Mouse (Mus musculus): ENCODE measurements around the gene Med23.

Med23 gene

DNA sequence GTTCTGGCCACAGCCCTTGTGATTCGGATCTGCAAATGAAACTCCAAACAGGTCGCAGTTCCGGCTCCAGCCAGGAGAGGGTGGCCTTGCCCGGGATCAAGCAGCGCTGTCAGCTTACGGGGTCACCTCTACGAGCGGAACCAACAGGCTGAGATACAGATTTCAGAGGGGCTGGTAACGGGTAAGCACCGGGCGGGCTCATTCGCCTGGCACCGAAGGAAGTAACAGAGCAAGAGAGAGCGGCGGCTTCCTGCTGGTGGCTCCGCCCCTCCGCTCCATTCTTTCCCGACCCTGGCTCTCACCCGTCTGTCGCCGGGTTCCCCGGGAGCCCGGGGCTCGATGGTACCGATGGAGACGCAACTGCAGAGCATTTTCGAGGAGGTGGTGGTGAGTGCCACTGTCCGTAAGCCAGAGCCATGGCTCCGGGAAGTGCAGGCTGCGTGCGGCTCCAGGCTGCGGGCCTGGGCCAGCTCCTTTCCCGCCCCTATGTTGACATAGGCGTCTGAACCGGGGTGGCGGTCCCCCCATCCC lies at the start of gene Med23:
TSS of gene Med23 (plus strand) at position 227 of the 531 bp plus-strand sequence.
- DNase-seq (ENCODE audit: low spot score) = peak; percentile 100

DNA sequence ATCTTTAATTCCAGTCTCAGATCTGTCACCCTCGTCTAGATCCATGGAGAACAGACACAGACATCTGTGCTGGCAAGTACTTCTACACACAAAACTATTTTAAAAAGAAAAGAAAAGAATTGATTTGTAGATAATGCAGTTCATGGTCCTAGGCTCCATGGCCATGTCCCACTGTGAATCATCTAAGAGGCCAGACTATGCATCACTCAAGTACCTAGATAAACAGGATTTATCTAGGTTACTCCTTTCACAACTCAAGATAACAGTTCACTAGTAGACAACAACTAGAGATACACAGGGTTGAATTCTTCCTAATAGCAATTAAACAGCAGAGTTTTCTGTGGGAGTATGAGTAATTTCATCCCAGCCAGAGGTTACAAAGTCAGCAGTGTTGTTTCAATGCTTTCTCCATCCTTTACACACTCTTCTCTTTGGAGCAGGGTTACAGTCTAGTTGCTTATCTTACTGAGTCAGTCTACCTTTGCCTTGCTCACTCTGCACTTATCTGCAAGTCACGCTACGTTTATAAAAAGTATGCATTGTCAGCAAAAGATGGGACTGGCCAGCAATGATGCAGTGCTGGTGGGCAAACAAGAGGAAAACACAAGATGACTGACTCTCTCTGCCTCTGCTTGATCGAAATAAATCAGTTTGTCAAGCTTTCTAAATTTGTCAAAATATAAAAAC lies 47.7 kb upstream of the Med23 start:
- no peak for DNase-seq (ENCODE audit: low spot score)

GRCm38 (mm10) chr10:24822842-24823241 lies 46.9 kb upstream of the Med23 start:
- no peak for DNase-seq (ENCODE audit: low spot score)

DNA sequence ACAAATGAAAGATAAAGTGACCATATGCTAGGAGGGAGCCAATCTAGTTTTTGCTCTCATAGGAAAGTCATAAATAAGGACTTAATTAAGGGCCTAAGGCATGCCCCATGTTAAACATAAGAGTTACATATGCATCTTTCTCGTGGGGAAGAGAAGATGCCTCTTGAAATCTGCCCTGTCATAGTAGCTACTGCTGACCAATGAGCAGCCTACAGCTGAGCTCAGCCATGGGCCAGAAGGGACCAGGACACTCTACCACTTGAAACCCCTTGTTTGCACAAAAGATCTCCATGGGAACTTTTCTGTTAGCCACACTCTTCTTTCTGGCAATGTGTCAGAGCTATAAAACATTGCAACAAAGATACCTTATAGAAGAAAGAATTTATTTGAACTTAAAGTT lies 46.5 kb upstream of the Med23 start:
- DNase-seq (ENCODE audit: low spot score) = no peak

GRCm38 (mm10) chr10:24823697-24824535 lies 45.9 kb upstream of the Med23 start:
- no peak for DNase-seq (ENCODE audit: low spot score)

- DNase-seq (ENCODE audit: low spot score) = no peak
These were observed 45.2 kb upstream of the Med23 start for GRCm38 (mm10) chr10:24824621-24825020.

- no peak for DNase-seq (ENCODE audit: low spot score)
These were observed 44.2 kb upstream of the Med23 start for GRCm38 (mm10) chr10:24825456-24826081.

- no peak for DNase-seq (ENCODE audit: low spot score)
These were observed 43.7 kb upstream of the Med23 start for GRCm38 (mm10) chr10:24826130-24826529.

DNA sequence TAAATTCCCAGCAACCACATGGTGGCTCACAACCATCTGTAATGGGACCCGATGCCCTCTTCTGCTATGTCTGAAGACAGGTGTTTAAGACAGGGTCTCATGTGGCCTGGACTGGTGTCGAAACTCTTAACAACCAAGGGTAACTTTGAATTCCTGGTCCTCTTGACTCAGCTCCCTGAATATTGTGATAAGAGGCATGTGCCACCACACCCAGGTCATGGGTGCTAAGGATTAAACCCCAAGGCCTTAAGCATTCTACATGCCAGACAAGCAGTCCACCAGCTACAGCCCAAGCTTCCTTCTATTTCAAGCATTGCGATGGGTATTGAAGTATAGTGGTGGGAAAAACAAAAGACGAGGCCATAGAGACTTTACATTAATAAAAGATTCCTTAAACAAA lies 41.6 kb upstream of the Med23 start:
- no peak for DNase-seq (ENCODE audit: low spot score)

- DNase-seq (ENCODE audit: low spot score) = no peak
These were observed 39.3 kb upstream of the Med23 start for GRCm38 (mm10) chr10:24830448-24830847.

- no peak for DNase-seq (ENCODE audit: low spot score)
These were observed 38.2 kb upstream of the Med23 start for GRCm38 (mm10) chr10:24831377-24832095.

- no peak for DNase-seq (ENCODE audit: low spot score)
These were observed 37.5 kb upstream of the Med23 start for GRCm38 (mm10) chr10:24832306-24832705.

DNA sequence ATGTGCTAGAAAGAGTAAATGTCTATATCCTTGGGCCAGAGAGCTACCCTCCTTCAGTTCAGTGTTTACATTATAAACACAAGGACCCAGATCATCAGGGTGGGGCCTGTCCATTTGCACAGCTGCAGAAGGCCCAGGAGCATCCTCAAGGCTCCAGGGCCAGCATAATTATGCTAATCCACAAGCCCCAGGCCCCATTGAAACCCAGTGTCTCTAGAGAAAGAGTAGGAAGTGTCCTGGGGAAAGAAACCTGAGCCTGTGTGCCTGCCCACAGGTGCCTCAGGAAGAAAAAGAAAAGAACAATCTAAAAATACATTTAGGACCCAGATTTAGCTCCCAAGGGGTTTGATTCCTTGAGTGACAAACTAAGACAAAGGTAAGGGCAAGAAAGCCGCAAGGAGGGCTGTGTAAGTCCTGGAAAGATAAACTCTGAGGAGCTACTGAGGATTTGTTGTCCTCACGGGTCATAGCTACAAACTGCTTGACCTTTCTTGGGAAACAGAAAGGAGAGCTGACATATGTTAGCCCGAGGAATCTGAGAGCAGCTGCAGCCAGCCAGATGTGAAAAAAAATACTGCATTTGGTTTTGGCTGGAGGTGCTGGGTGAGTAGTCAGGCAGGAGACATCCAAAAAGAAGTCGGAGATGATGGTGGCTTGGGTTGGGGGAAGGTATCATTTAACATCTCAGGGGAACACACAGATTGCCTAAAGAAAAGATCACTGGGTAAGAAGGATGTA lies 35.0 kb upstream of the Med23 start:
- peak; percentile 26 for DNase-seq (ENCODE audit: low spot score)

GRCm38 (mm10) chr10:24835702-24836342 lies 34.0 kb upstream of the Med23 start:
- DNase-seq (ENCODE audit: low spot score) = peak; percentile 48

- DNase-seq (ENCODE audit: low spot score) = peak; percentile 34
These were observed 33.3 kb upstream of the Med23 start for GRCm38 (mm10) chr10:24836366-24837038.

DNA sequence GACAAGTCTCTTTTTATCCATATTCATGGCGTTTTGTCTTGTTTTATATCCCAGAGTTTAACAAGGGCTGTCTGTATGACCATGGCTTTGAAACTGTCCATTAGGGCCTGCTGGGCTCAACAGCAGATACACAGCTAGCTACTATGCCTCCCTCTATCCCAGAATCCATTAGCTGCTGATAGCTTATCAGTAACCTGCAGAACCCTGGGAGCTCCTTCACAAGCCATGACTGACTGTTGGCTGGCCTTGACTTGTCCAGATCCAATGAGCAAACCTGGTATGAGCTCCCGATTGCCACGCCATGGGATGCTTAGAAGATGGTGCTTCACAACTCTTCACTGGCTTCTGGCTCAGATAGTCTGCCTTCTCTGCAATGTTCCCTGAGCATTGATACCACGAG lies 29.0 kb upstream of the Med23 start:
- no peak for DNase-seq (ENCODE audit: low spot score)

DNA sequence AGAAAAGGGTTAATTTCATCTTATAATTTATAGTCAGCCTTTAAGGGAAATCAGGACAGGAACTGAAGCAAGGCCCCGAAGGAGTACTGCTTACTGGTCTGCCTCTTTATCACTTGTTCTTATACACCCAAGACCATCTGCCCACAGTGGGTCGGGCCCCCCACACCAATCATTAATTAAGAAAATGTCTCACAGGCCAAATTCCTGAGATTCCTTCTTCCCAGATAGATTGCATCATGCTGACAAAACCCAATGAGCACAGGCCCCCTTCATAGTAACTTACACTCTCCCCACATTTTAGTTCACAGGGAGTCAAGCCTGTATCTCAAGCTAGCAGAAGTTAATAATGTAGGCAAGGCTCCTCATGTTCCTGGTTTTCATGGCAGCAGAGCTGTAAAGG lies 27.8 kb upstream of the Med23 start:
- DNase-seq (ENCODE audit: low spot score) = no peak

GRCm38 (mm10) chr10:24842676-24843075 lies 27.1 kb upstream of the Med23 start, which contains the start of gene Enpp3:
Gene Enpp3, minus strand, starts transcription at chr10:24842823.
- DNase-seq (ENCODE audit: low spot score) = no peak

DNA sequence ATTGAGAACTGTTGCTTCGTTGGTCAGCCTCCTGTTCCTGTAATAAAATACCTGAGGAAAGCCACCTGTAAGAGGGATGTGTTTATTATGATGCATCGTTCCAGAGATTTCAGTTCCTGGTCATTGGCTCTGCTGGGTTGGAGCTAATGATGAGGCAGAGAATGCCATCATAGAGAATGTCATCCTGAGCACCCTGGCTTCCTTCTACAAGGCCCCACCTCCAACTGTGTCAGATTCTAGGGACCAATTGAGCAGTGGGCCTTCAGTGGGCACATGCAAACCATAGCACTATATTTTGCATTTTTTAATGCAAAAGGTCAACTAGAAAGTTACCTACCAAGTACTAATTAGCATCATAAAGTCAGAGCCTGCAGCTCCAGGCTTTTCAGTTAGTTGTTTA lies 6.6 kb upstream of the Med23 start:
- DNase-seq (ENCODE audit: low spot score) = no peak

- DNase-seq (ENCODE audit: low spot score) = no peak
These were observed 5.4 kb upstream of the Med23 start for GRCm38 (mm10) chr10:24864434-24864833.
